Mouse (Mus musculus): ENCODE results near the gene Foxl2. TPM values are rescaled to one million over a fixed set of nuclear protein-coding genes. Genes with fewer than 3 reads are reported as not detected.
A peak's percentile ranks its signal among the peaks of the same experiment; 100 is the strongest.

Foxl2 gene
- polyA plus RNA-seq, 1 experiment from 2014 or later: not detected

DNA sequence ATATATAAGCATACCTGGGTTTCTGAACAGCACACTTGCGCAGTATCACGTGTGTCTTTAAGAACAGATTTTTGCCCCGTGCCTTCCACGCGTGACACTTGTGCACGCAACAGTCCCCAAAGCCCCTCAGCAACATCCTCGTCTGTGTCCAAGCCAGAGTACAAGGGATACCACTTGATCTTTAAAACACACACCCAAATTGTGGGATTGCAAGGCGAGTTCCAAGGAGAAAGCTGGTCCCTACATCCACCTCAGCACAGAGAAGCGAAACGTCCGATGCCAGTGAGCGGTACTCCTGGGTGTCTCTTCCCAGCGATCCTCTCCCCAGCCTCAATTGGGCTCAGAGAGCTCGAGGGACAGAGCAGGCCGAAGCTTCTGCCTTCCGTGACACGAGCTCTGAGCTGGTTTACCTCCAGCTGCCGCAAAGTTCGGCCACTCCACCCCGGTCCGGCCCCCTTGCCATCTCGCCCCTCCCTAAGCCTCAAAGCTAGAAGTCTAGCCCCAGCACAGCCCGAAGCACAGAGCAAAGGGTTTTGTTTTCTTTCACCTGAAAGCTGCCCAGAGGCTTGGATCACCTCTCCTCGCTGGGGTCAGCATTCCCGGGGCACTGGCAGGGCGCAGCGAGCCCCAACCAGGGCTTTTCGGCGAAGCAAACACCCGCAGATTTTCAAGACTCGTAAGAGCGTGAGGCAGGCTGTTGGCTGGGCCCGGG lies 541 bp upstream of the Foxl2 start:
- H3K4me2 ChIP-seq: peak overlapping the region; percentile 63
- H3K27ac ChIP-seq: no peak overlapping the region
- ATAC-seq: no peak
- H3K36me3 ChIP-seq: no peaks in the 10 kb centered on the region
- H3K27me3 ChIP-seq (replicated peaks): peaks cover 98% of the 10 kb centered on the region
- H3K4me3 ChIP-seq: peak overlapping the region; percentile 45
- WGBS (ENCODE audit: insufficient replicate concordance): 3% methylated on average over 33 of the region's 33 CpGs
- peaks cover 24% of the 10 kb centered on the region for H3K4me1 ChIP-seq
- H3K9me3 ChIP-seq (replicated peaks): no peaks in the 10 kb centered on the region
- H3K9ac ChIP-seq: no peak overlapping the region

DNA sequence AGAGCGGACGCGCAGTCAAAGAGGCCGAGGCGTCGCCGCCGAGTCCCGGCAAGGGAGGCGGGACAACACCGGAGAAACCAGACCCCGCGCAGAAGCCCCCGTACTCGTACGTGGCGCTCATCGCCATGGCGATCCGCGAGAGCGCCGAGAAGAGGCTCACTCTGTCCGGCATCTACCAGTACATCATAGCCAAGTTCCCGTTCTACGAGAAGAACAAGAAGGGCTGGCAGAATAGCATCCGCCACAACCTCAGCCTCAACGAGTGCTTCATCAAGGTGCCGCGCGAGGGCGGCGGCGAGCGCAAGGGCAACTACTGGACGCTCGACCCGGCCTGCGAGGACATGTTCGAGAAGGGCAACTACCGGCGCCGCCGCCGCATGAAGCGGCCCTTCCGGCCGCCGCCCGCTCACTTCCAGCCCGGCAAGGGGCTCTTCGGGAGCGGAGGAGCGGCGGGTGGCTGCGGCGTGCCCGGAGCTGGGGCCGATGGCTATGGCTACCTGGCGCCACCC lies 682 bp downstream of the Foxl2 start:
- Histone ChIP-seq H3K9me3 (replicated peaks) (no peaks in the 10 kb centered on the region), H3K9ac (no peak overlapping the region), H3K4me1 (peaks cover 24% of the 10 kb centered on the region), H3K27me3 (replicated peaks) (peaks cover 100% of the 10 kb centered on the region), H3K4me3 (peak overlapping the region; percentile 45), H3K27ac (no peak overlapping the region), H3K36me3 (no peaks in the 10 kb centered on the region), H3K4me2 (peak overlapping the region; percentile 63)
- WGBS (ENCODE audit: insufficient replicate concordance): under 1% methylated on average over 60 of the region's 60 CpGs
- ATAC-seq: no peak

- no peak overlapping the region for H3K9ac ChIP-seq
- peak overlapping the region; percentile 45 for H3K4me3 ChIP-seq
- no peak overlapping the region for H3K27ac ChIP-seq
- H3K9me3 ChIP-seq (replicated peaks): no peaks in the 10 kb centered on the region
- ATAC-seq: no peak
- H3K4me2 ChIP-seq: peak overlapping the region; percentile 63
- no peaks in the 10 kb centered on the region for H3K36me3 ChIP-seq
- peaks cover 24% of the 10 kb centered on the region for H3K4me1 ChIP-seq
- 2% methylated on average over 78 of the region's 80 CpGs for WGBS (ENCODE audit: insufficient replicate concordance)
- H3K27me3 ChIP-seq (replicated peaks): peaks cover 100% of the 10 kb centered on the region
Measured at GRCm38 (mm10) chr9:98956591-98957381, 1.7 kb downstream of the Foxl2 start.

GRCm38 (mm10) chr9:98957751-98958351 lies 2.8 kb downstream of the Foxl2 start:
- no peak overlapping the region for H3K4me2 ChIP-seq
- H3K4me3 ChIP-seq: no peak overlapping the region
- no peak overlapping the region for H3K27ac ChIP-seq
- H3K9me3 ChIP-seq (replicated peaks): no peaks in the 10 kb centered on the region
- H3K36me3 ChIP-seq: no peaks in the 10 kb centered on the region
- peaks cover 24% of the 10 kb centered on the region for H3K4me1 ChIP-seq
- no peak for ATAC-seq
- H3K9ac ChIP-seq: no peak overlapping the region
- peaks cover 100% of the 10 kb centered on the region for H3K27me3 ChIP-seq (replicated peaks)
- 1% methylated on average over 23 of the region's 23 CpGs for WGBS (ENCODE audit: insufficient replicate concordance)

DNA sequence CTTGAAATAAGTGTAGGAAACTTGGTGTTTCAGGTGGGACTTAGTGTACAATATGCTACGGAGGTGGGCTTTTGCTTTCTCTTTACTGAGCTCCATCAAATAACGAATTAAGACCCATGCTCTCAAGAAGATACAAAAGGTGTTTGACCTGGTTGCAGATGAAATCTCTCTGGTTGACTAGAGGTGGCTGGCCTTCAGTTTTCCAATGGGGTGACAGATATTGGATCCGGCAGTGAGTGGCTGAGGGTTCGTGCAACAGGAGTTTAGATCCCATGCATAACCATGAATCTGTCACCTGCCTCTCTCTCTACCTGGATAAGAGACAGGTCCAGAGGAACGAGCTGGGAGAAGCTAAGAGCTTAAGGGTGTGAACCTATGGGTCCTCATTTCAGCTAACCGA lies 3.5 kb downstream of the Foxl2 start:
- Histone ChIP-seq H3K4me2 (no peak overlapping the region), H3K9ac (no peak overlapping the region), H3K27me3 (replicated peaks) (peaks cover 100% of the 10 kb centered on the region), H3K4me1 (peaks cover 24% of the 10 kb centered on the region), H3K27ac (no peak overlapping the region), H3K36me3 (no peaks in the 10 kb centered on the region), H3K9me3 (replicated peaks) (no peaks in the 10 kb centered on the region), H3K4me3 (no peak overlapping the region)
- WGBS (ENCODE audit: insufficient replicate concordance): 8% methylated on average over 6 of the region's 6 CpGs
- no peak for ATAC-seq

DNA sequence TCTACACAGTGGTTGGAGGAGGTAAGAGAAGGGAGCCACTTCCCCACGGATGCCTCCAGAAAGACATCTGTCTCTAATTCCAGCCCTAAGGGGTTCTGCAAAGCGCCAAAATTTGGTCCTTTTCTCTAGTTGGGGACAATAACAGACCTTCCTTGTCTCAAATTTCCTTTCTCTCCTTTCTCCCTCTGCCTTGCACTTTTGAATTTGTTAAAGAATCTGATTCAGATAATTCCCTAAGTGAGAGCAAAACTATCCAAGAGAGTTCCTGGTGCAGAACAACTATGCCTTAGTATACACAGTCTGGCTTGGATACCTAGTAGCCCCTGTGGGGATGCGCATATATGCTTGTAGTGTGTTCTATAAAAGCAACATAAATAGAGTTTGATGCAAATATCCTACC lies 4.8 kb downstream of the Foxl2 start:
- no peak overlapping the region for H3K27ac ChIP-seq
- no peaks in the 10 kb centered on the region for H3K36me3 ChIP-seq
- H3K9ac ChIP-seq: no peak overlapping the region
- no peak overlapping the region for H3K4me3 ChIP-seq
- WGBS (ENCODE audit: insufficient replicate concordance): 30% methylated on average over 3 of the region's 3 CpGs
- H3K4me2 ChIP-seq: no peak overlapping the region
- ATAC-seq: no peak
- H3K27me3 ChIP-seq (replicated peaks): peaks cover 100% of the 10 kb centered on the region
- H3K9me3 ChIP-seq (replicated peaks): no peaks in the 10 kb centered on the region
- peaks cover 22% of the 10 kb centered on the region for H3K4me1 ChIP-seq

DNA sequence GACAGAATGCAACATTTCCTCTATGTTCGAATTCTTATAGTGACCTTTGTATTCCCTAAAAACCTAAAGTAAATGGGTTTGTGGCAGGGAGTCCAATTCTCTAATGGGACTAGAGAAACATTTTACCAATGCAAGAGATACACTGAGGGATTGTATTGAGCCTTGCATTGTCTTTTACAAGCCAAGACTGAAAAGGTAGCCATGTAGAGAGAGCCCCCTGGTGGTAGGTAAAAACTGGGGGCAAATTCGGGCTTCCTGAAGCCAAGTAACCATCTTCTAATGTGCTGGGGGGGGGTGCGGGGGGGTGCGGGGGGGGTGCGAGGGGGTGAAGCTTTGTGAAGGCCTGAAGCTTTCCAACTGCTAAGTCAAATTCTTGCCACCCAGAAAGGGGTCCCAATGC lies 5.3 kb downstream of the Foxl2 start:
- H3K9me3 ChIP-seq (replicated peaks): no peaks in the 10 kb centered on the region
- H3K9ac ChIP-seq: no peak overlapping the region
- H3K4me3 ChIP-seq: no peak overlapping the region
- H3K36me3 ChIP-seq: no peaks in the 10 kb centered on the region
- no peak for ATAC-seq
- peaks cover 100% of the 10 kb centered on the region for H3K27me3 ChIP-seq (replicated peaks)
- no peak overlapping the region for H3K27ac ChIP-seq
- H3K4me1 ChIP-seq: peaks cover 17% of the 10 kb centered on the region
- WGBS (ENCODE audit: insufficient replicate concordance): 18% methylated on average over 5 of the region's 5 CpGs
- no peak overlapping the region for H3K4me2 ChIP-seq

DNA sequence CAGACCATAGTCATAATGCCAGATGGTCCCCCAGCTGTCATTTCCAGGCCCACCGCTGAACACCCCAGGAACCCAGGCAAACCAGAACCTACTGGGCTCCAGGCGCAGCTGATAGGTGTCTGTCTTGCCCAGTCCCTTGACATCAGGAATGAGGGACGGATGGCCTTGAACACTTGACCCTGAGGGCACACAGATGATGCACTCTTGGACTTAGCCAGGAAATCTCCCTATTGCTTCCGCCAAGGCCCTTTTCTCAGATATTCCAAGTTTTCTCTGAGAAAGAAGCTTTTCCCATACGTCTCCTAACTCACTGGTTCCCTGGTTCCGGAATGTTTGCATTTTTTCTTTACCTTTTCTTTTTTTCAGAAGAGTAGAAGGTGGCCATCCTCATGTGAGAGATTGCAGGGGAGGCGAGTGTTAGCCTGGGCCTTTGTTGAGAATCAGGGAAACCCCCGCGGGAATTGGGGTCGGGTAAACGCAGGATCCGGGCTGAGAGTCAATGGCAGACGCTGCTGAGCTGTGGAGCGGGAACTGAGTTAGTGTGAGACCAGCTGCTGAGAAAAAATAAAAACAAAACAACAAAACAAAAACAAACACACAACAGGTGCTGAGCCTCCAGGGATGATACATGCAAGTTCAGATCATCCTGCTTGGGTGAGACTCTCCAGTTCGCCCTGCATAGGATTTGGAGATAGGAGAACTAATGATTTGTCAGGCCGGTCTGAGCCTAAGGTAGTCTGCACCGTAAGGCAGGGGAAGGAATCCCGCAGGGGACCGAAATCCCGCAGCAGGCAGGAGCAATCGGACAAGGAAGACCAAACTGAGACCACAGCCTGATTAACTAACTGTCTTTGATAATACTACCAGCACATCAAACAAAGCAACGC lies 6.7 kb downstream of the Foxl2 start:
- Histone ChIP-seq H3K4me2 (no peak overlapping the region), H3K4me3 (no peak overlapping the region), H3K27me3 (replicated peaks) (peaks cover 100% of the 10 kb centered on the region), H3K9me3 (replicated peaks) (no peaks in the 10 kb centered on the region), H3K4me1 (0 out of 2 replicates have a peak, but pooled peaks cover 4% of the 10 kb centered on the region), H3K9ac (no peak overlapping the region), H3K27ac (no peak overlapping the region), H3K36me3 (no peaks in the 10 kb centered on the region)
- no peak for ATAC-seq
- 12% methylated on average over 22 of the region's 22 CpGs for WGBS (ENCODE audit: insufficient replicate concordance)

DNA sequence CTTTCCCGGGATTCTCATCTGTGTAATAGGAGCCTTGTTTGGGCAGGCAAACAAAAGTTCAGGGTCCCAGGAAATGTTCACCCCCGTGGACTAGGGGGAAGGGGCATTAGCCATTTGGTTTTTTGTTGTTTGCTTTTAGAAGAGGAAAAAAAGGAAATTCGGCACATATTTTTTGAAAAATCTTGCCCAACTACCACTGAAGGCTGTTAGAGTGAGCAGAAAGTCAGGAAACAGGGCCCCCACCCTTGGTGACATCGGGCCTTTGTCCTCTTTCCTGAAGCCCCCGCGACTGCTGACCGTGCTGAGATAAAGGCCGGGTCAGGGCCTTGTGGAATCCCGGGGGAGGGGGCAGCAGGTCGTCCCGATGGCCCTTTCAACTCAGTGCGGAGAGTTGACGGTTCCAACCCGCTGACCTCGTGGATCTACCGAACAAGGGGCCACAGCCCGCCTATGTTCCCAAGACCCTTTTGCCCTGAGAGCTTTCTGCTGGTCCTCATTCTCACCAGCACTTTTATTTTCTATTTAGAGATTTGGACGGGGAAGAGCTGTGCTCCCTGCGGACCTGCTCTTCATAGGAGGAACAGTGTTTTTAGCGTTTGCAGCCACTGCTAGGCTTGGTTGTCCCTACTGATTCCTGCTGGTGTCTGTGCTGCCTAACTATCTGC lies 7.5 kb downstream of the Foxl2 start:
- Histone ChIP-seq H3K27ac (no peak overlapping the region), H3K36me3 (no peaks in the 10 kb centered on the region), H3K4me3 (no peak overlapping the region), H3K4me2 (no peak overlapping the region), H3K27me3 (replicated peaks) (peaks cover 100% of the 10 kb centered on the region), H3K9ac (no peak overlapping the region), H3K4me1 (no peaks in the 10 kb centered on the region), H3K9me3 (replicated peaks) (no peaks in the 10 kb centered on the region)
- 3% methylated on average over 20 of the region's 20 CpGs for WGBS (ENCODE audit: insufficient replicate concordance)
- ATAC-seq: no peak

- 8% methylated on average over 18 of the region's 18 CpGs for WGBS (ENCODE audit: insufficient replicate concordance)
- no peak for ATAC-seq
Measured at GRCm38 (mm10) chr9:98963661-98964060, 8.6 kb downstream of the Foxl2 start.

DNA sequence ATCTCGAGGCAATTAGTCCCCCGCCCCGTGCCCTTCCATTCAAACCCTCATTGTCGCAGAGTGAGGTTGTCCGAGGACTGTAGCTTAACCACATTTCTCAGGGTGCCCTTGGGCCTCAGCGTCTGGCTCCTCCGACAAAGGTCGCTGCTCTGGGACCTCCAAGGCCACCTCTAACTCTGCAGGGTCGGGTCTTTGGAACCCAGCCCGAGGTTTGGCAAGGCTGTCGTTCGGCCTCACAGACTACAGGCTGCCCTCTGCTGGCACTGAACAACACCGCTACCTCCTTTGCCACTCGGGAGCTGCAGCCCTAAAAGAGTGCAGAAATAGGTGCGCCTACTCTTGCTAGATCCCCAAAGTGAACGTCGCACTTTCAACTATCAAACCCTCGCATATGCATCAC lies 10.0 kb downstream of the Foxl2 start:
- Histone ChIP-seq H3K36me3 (no peaks in the 10 kb centered on the region), H3K9me3 (replicated peaks) (no peaks in the 10 kb centered on the region; the same call in 1 of the 2 replicates), H3K27ac (no peak overlapping the region), H3K4me3 (no peak overlapping the region), H3K27me3 (replicated peaks) (peaks cover 92% of the 10 kb centered on the region), H3K4me1 (no peaks in the 10 kb centered on the region), H3K4me2 (no peak overlapping the region), H3K9ac (no peak overlapping the region)
- 5% methylated on average over 18 of the region's 18 CpGs for WGBS (ENCODE audit: insufficient replicate concordance)
- ATAC-seq: no peak

More at GRCm38 (mm10) chr9:98963661-98964060, 8.6 kb downstream of the Foxl2 start:
- H3K4me3 ChIP-seq: no peak overlapping the region
- no peaks in the 10 kb centered on the region for H3K36me3 ChIP-seq
- no peak overlapping the region for H3K9ac ChIP-seq
- H3K4me1 ChIP-seq: no peaks in the 10 kb centered on the region
- H3K4me2 ChIP-seq: no peak overlapping the region
- H3K27me3 ChIP-seq (replicated peaks): peaks cover 98% of the 10 kb centered on the region
- no peak overlapping the region for H3K27ac ChIP-seq
- H3K9me3 ChIP-seq (replicated peaks): no peaks in the 10 kb centered on the region; the same call in 1 of the 2 replicates
